Mouse (Mus musculus) small intestine, adult 2 months (tissue): ENCODE data around the gene Sall2.

ENCODE experiments used
- CTCF ChIP-seq: fragments of 200-500 bp; IDR thresholded peaks from 2 replicates; pipeline ENCODE4 v1.5.1; 2012; ENCODE audit warnings: low read depth, mild to moderate bottlenecking, control low read depth, inconsistent platforms, low read length, moderate library complexity, mixed read lengths; ENCODE audit not compliant: insufficient replicate concordance, insufficient read length; ENCODE audit errors: extremely low read depth
- POLR2A ChIP-seq: fragments of 200-500 bp; IDR thresholded peaks from 2 replicates; pipeline ENCODE4 v1.6.1; 2012; ENCODE audit warnings: low read depth, mild to moderate bottlenecking, control low read depth, inconsistent platforms, low read length, moderate library complexity

DNA sequence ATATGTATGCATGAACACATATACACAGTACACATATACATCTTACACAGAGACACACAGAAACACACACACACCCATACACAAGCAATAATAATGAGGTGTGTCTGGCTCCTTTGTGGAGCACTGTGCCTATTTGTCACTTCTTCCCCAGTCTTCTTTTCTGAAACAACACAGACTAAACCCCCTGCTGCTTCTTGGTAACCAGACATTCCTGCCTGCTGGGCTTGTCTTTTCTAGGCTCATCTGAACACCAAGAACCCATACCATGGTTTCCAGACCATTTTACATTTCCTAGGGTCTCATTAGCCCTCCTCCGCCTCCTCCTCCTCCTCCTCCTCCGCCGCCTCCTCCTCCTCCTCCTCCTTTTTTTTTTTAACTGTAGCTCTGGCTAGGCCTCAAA lies 3.6 kb upstream of the Sall2 start:
- no peak for TF ChIP-seq CTCF
- TF ChIP-seq POLR2A = no peak
